Mouse (Mus musculus) midbrain, embryonic 16.5 days (tissue): ENCODE results near the gene Siglech. TPM values are rescaled to one million over a fixed set of nuclear protein-coding genes. Genes with fewer than 3 reads are reported as not detected.

Experiments
- ATAC-seq: fragments of 200-750 bp; cut with Nextera tagmentation; 2 replicates; pipeline ENCODE4 v1.8.0; 2017; ENCODE audit warnings: moderate TSS enrichment
- H3K27ac ChIP-seq: fragments of 300-500 bp; sonication (generic); 2 replicates; pipeline ENCODE4 v1.5.1; 2014; ENCODE audit warnings: mild to moderate bottlenecking, low read length, mixed read lengths
- H3K27me3 ChIP-seq: fragments of 300-500 bp; sonication (generic); 2 replicates; pipeline ENCODE4 v1.6.1; 2014; ENCODE audit warnings: low read depth, low read length, mixed read lengths; ENCODE audit not compliant: control insufficient read depth, insufficient read depth
- H3K36me3 ChIP-seq: fragments of 300-500 bp; sonication (generic); 2 replicates; pipeline ENCODE4 v1.6.1; 2014; ENCODE audit warnings: mild to moderate bottlenecking, low read length, moderate library complexity, mixed read lengths; ENCODE audit not compliant: control insufficient read depth, insufficient read depth
- H3K4me1 ChIP-seq: fragments of 300-500 bp; sonication (generic); 2 replicates; pipeline ENCODE4 v1.6.1; 2014; ENCODE audit warnings: mild to moderate bottlenecking, low read length, mixed read lengths; ENCODE audit not compliant: control insufficient read depth, insufficient read depth
- H3K4me2 ChIP-seq: fragments of 300-500 bp; sonication (generic); 2 replicates; pipeline ENCODE4 v1.6.1; 2014; ENCODE audit warnings: mild to moderate bottlenecking, low read length, mixed read lengths
- H3K4me3 ChIP-seq: fragments of 300-500 bp; sonication (generic); 2 replicates; pipeline ENCODE4 v1.5.1; 2014; ENCODE audit warnings: low read depth, mild to moderate bottlenecking, low read length, moderate library complexity, mixed read lengths
- H3K9ac ChIP-seq: fragments of 300-500 bp; sonication (generic); 2 replicates; pipeline ENCODE4 v1.6.1; 2014; ENCODE audit warnings: low read depth, low read length, mixed read lengths
- H3K9me3 ChIP-seq: fragments of 300-500 bp; sonication (generic); replicated peaks from 2 replicates; pipeline ENCODE4 v1.6.1; 2014; ENCODE audit warnings: mild to moderate bottlenecking, low read length, mixed read lengths; ENCODE audit not compliant: control insufficient read depth, poor library complexity, severe bottlenecking
- WGBS: fragments of 180-500 bp; shearing (Covaris S2); extraction: QIAGEN DNeasy Blood & Tissue Kit; methylation state at CpG from one replicate; pipeline ENCODE4 v1.1.7; 2014; 5-methylcytosine and 5-hydroxymethylcytosine counted together
- polyA plus RNA-seq: library from polyadenylated mRNA; unstranded; fragments of >200 nt; fragmentation: Nextera tagmentation; extraction: Ambion mirVana; gene quantifications from 2 replicates; pipeline ENCODE4 v1.2.1, GENCODE M21; 2015

Siglech gene
- 1.8 and 2.0 TPM in 2 replicates for polyA plus RNA-seq

GRCm38 (mm10) chr7:55767926-55768325, at the start of gene Siglech:
Gene Siglech, plus strand, starts transcription at chr7:55768178.
- no peak for ATAC-seq
- Histone ChIP-seq H3K9ac (no peak within 1 kb of the TSS), H3K4me3 (no peak within 1 kb of the TSS), H3K27ac (no peak within 1 kb of the TSS), H3K36me3 (no peaks in the 10 kb centered on the region), H3K9me3 (no peaks in the 10 kb centered on the region), H3K27me3 (no peaks in the 10 kb centered on the region), H3K4me2 (no peak within 1 kb of the TSS), H3K4me1 (no peaks in the 10 kb centered on the region)
- 39% methylated on average over 3 of the region's 3 CpGs for WGBS

GRCm38 (mm10) chr7:55722673-55723072, 45.3 kb upstream of the Siglech start:
- no peak for ATAC-seq
- H3K27ac ChIP-seq = no peak overlapping the region
- no peak overlapping the region for H3K4me2 ChIP-seq
- no peak overlapping the region for H3K4me3 ChIP-seq
- H3K9ac ChIP-seq = no peak overlapping the region
- 63% methylated on average over 7 of the region's 7 CpGs for WGBS
- no peaks in the 10 kb centered on the region for H3K9me3 ChIP-seq
- no peaks in the 10 kb centered on the region for H3K36me3 ChIP-seq
- no peaks in the 10 kb centered on the region for H3K27me3 ChIP-seq
- no peaks in the 10 kb centered on the region for H3K4me1 ChIP-seq

GRCm38 (mm10) chr7:55728903-55729302, 39.1 kb upstream of the Siglech start:
- Histone ChIP-seq H3K27me3 (no peaks in the 10 kb centered on the region), H3K9me3 (no peaks in the 10 kb centered on the region), H3K4me2 (no peak overlapping the region), H3K9ac (no peak overlapping the region), H3K27ac (no peak overlapping the region), H3K36me3 (no peaks in the 10 kb centered on the region), H3K4me3 (no peak overlapping the region), H3K4me1 (no peaks in the 10 kb centered on the region)
- 88% methylated on average over 1 of the region's 1 CpGs for WGBS
- no peak for ATAC-seq

GRCm38 (mm10) chr7:55734483-55734882, 33.5 kb upstream of the Siglech start:
- H3K4me3 ChIP-seq = no peak overlapping the region
- H3K9ac ChIP-seq = no peak overlapping the region
- H3K27ac ChIP-seq = no peak overlapping the region
- no peaks in the 10 kb centered on the region for H3K27me3 ChIP-seq
- H3K9me3 ChIP-seq = no peaks in the 10 kb centered on the region
- no peaks in the 10 kb centered on the region for H3K4me1 ChIP-seq
- H3K36me3 ChIP-seq = no peaks in the 10 kb centered on the region
- 96% methylated on average over 2 of the region's 2 CpGs for WGBS
- no peak for ATAC-seq
- H3K4me2 ChIP-seq = no peak overlapping the region

DNA sequence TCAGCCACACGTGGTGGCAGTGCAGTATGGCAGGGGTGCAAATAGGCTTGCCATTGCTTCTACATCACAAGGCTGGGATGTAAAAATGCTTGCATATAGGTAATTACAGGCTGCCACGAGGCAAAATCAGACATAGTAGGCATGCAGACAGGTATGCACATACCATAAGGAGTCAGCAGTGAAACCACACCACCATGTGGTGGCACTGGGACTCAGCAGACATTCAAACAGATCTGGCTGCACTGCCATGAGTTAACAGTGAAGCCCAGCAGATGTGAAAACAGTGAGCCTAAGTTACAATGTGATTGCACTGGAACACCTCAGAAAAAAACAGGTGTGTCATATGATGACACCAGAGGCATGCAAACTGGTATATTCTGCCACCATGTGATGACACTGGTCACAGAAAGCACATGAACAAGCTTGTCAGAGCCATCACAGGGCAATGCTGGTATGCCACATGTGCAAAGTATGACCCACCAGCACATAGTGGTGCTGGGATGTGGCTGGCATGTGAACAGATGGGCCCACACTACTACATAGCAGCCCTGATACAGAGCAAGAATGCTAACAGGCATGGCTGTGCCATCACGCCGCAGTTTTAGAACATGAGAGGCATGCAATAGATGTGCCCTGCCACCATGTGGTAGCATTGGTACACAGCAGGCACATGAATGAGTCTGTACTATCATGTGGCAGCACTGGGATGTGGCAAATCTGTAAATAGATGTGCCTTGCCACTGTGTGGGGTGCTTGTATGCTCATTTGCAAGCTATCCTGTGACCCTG, 30.7 kb upstream of the Siglech start:
- Histone ChIP-seq H3K9me3 (no peaks in the 10 kb centered on the region), H3K9ac (no peak overlapping the region), H3K27me3 (no peaks in the 10 kb centered on the region), H3K4me1 (no peaks in the 10 kb centered on the region), H3K4me3 (no peak overlapping the region), H3K36me3 (no peaks in the 10 kb centered on the region), H3K4me2 (no peak overlapping the region), H3K27ac (no peak overlapping the region)
- peak; percentile 86 for ATAC-seq
- WGBS = 48% methylated on average over 4 of the region's 4 CpGs

DNA sequence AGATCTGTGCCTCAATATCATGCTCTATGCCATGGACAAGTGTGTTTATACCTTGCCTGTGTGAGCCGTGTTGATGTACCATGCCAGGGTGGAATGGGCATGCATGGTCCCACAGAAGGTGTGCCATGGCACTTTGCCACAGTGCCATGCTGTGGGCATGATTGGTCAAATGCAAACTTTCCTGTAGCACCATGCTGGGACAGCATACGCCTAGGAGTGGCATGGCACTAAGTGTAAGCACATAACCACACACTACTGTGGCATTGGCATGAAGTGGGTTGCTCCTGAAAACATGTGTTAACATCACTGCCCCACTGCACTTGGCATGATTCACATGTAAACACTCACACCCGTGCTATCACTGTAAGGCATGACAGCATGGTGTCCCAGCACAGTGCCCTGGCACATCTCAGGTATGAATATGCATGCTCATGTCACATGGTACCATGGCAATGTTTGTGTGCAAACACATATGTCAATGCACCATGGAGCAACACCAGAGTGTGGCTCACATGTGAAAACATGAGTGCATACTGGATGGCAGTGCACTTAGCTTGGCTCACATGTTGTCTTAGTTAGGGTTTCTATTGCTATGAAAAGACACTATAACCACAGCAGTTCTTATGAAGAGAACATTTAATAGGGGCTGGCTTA, 24.2 kb upstream of the Siglech start:
- Histone ChIP-seq H3K27ac (no peak overlapping the region), H3K36me3 (no peaks in the 10 kb centered on the region), H3K9me3 (no peaks in the 10 kb centered on the region), H3K9ac (no peak overlapping the region), H3K27me3 (no peaks in the 10 kb centered on the region), H3K4me3 (no peak overlapping the region), H3K4me2 (no peak overlapping the region), H3K4me1 (no peaks in the 10 kb centered on the region)
- WGBS = 93% methylated on average over 3 of the region's 3 CpGs
- no peak for ATAC-seq

DNA sequence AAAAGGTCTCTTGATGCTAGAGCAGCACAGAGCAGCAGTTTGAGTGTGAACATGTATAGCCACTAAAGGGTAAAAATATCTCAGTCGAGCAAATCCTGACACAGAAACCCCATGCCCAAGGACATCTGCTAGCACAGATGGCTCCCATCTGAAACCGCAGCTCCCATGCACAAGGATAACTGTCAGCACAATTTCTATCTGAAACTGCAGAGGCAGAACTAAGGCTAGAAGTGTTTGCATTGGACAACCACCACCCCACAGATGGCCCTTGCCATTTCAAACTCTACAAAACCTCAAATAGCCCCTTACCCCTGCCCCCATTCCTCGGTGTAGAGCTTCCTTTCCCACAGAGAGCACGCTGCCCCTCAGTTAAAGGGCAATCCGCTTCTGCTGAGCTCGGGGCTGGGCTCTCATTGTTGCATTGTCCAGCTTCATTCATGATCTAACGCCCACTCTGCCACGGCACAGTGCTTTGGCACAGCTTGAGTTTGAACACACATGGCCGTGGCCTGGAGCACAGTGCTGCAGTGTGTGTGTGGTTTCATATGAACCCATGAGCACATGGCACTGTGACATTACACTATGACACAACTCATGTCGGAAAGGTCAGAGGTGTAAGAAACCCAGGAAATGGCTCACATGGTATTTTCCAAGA, 23.3 kb upstream of the Siglech start:
- Histone ChIP-seq H3K27me3 (no peaks in the 10 kb centered on the region), H3K9me3 (no peaks in the 10 kb centered on the region), H3K27ac (no peak overlapping the region), H3K4me2 (no peak overlapping the region), H3K36me3 (no peaks in the 10 kb centered on the region), H3K4me1 (no peaks in the 10 kb centered on the region), H3K4me3 (no peak overlapping the region), H3K9ac (no peak overlapping the region)
- ATAC-seq = no peak
- WGBS = 28% methylated on average over 10 of the region's 10 CpGs

DNA sequence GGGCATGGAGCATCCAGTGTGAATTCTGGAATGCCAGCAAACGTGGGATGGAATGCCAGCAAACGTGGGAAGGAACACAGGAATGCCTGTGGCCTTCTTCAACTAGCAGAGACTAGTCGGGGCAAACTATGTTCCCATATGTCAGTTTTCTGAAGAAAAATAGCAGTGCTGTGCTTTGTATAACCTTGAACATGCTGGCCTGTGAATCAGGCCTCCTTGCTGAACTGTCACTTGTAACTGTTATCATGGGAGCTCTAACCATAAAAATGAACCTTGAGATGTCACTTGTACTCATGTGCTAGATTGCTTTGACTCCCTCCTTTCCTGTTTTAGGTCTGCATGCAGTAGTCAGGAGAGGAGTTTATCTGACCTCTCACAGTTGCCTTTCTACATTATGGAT, 17.1 kb upstream of the Siglech start:
- Histone ChIP-seq H3K4me3 (no peak overlapping the region), H3K4me2 (no peak overlapping the region), H3K36me3 (no peaks in the 10 kb centered on the region), H3K27me3 (no peaks in the 10 kb centered on the region), H3K9ac (no peak overlapping the region), H3K27ac (no peak overlapping the region), H3K4me1 (no peaks in the 10 kb centered on the region), H3K9me3 (no peaks in the 10 kb centered on the region)
- no peak for ATAC-seq
- 78% methylated on average over 3 of the region's 3 CpGs for WGBS

- no peak overlapping the region for H3K9ac ChIP-seq
- H3K36me3 ChIP-seq = no peaks in the 10 kb centered on the region
- no peak for ATAC-seq
- no peak overlapping the region for H3K27ac ChIP-seq
- H3K4me2 ChIP-seq = no peak overlapping the region
- H3K4me1 ChIP-seq = no peaks in the 10 kb centered on the region
- no peaks in the 10 kb centered on the region for H3K27me3 ChIP-seq
- H3K4me3 ChIP-seq = no peak overlapping the region
- 31% methylated on average over 3 of the region's 3 CpGs for WGBS
- no peaks in the 10 kb centered on the region for H3K9me3 ChIP-seq
Observed at GRCm38 (mm10) chr7:55759346-55759745, 8.6 kb upstream of the Siglech start.
